Mouse (Mus musculus): ENCODE measurements around the gene Abhd4.

GRCm38 (mm10) chr14:54253741-54254291 lies at the start of gene Abhd4, which contains the start of gene Dad1:
- TF ChIP-seq CTCF (IDR thresholded peaks at IDR 0.05) (peak; percentile 33), EP300 (IDR thresholded peaks at IDR 0.05) (peak; percentile 84)
